Mouse (Mus musculus) testis, adult 2 months (tissue): Measurements from ENCODE around the gene Tmem88. TPM values are rescaled to one million over a fixed set of nuclear protein-coding genes. Genes with fewer than 3 reads are reported as not detected.

ENCODE experiments used
- H3K27ac ChIP-seq: fragments of 200-500 bp; 2 replicates; pipeline ENCODE4 v1.5.1; 2012; ENCODE audit warnings: low read depth, low read length; ENCODE audit not compliant: control insufficient read depth, insufficient read depth
- H3K27me3 ChIP-seq: fragments of 200-500 bp; 2 replicates; pipeline ENCODE4 v1.6.1; 2012; ENCODE audit warnings: mild to moderate bottlenecking, low read length, moderate library complexity; ENCODE audit not compliant: control insufficient read depth, insufficient read depth
- H3K36me3 ChIP-seq: fragments of 200-500 bp; 2 replicates; pipeline ENCODE4 v1.6.1; 2012; ENCODE audit warnings: mild to moderate bottlenecking, low read length; ENCODE audit not compliant: control insufficient read depth, insufficient read depth
- H3K4me1 ChIP-seq: fragments of 200-500 bp; 2 replicates; pipeline ENCODE4 v1.6.1; 2012; ENCODE audit warnings: low read length; ENCODE audit not compliant: control insufficient read depth, insufficient read depth
- H3K4me3 ChIP-seq: fragments of 200-500 bp; 2 replicates; pipeline ENCODE4 v1.5.1; 2012; ENCODE audit warnings: low read depth, mild to moderate bottlenecking, low read length, moderate library complexity, mixed read lengths; ENCODE audit not compliant: control insufficient read depth
- CTCF ChIP-seq: fragments of 200-500 bp; IDR thresholded peaks from 2 replicates; pipeline ENCODE4 v1.5.1; 2012; ENCODE audit warnings: low read depth, mild to moderate bottlenecking, inconsistent platforms, low read length, moderate library complexity; ENCODE audit not compliant: control insufficient read depth, insufficient read depth, insufficient replicate concordance
- POLR2A ChIP-seq: fragments of 200-500 bp; IDR thresholded peaks from 2 replicates; pipeline ENCODE4 v1.6.1; 2012; ENCODE audit warnings: low read depth, mild to moderate bottlenecking, inconsistent platforms, low read length, moderate library complexity; ENCODE audit not compliant: control insufficient read depth
- polyA plus RNA-seq: library from polyadenylated mRNA; depleted of rRNA; stranded (reverse); fragments of >200 nt; gene quantifications from 2 replicates; pipeline ENCODE4 v1.2.3, GENCODE M21; 2012; rRNA removed

Gene Tmem88
- polyA plus RNA-seq = 2.0 and 2.4 TPM in 2 replicates

DNA sequence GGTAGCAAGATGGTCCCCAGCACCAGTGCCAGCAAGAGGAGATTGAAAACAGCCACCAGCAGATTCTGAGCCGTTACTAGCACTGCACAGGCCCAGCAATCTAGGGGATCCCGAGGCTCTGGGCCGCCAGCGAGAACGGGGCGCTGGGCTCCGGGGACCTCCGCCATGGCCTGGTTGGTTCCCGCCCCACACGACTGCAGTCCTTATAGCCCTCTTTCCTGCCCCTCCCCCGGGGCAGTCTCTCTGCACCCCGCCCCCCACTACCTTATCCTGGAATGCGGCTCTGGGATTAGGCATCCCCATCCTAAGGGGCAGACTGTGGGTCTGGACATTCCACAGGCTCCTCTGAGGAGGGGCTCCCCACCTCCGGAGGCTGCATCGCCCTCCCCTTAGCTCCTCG is at the start of gene Tmem88:
Tmem88 (minus strand) TSS at position 176 of the 400 bp plus-strand sequence.
- Histone ChIP-seq H3K4me3 (peak within 1 kb of the TSS; percentile 91), H3K27ac (peak within 1 kb of the TSS; percentile 75), H3K36me3 (no peaks in the 10 kb centered on the region; the same call in 1 of the 2 replicates), H3K27me3 (no peaks in the 10 kb centered on the region), H3K4me1 (peaks cover 32% of the 10 kb centered on the region)
- TF ChIP-seq POLR2A (no peak), CTCF (no peak)

- no peaks in the 10 kb centered on the region; the same call in 1 of the 2 replicates for H3K36me3 ChIP-seq
- H3K27ac ChIP-seq = no peak overlapping the region
- H3K4me1 ChIP-seq = no peaks in the 10 kb centered on the region
- TF ChIP-seq POLR2A = no peak
- TF ChIP-seq CTCF = no peak
- H3K27me3 ChIP-seq = no peaks in the 10 kb centered on the region
- no peak overlapping the region for H3K4me3 ChIP-seq
Measured at GRCm38 (mm10) chr11:69447299-69447698, 49.3 kb upstream of the Tmem88 start.

GRCm38 (mm10) chr11:69443328-69443727 is 45.3 kb upstream of the Tmem88 start:
- TF ChIP-seq CTCF (no peak), POLR2A (no peak)
- Histone ChIP-seq H3K4me1 (no peaks in the 10 kb centered on the region), H3K4me3 (no peak overlapping the region), H3K27ac (no peak overlapping the region), H3K27me3 (no peaks in the 10 kb centered on the region), H3K36me3 (no peaks in the 10 kb centered on the region; the same call in 1 of the 2 replicates)

DNA sequence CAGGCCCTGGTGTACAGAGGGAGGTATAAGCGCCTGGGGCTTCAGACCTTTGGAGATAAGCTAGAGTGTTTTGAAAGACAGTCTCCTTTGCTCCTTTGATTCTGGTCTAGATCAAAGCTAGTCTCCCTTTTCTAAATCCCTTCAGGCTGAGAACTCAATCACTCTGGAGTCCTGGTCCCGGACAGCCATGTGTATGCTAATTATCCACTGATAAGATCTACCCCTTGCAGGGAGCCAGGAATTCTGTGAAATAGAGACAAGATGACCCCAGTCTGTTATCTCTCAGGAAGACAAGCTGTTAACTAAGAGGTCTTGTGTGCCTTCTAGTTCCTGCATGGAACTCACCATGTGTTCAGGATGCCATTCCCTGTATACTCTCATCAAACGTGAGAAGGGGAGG is 39.3 kb upstream of the Tmem88 start:
- H3K27me3 ChIP-seq = no peaks in the 10 kb centered on the region
- H3K36me3 ChIP-seq = no peaks in the 10 kb centered on the region; the same call in 1 of the 2 replicates
- no peak overlapping the region for H3K4me3 ChIP-seq
- H3K4me1 ChIP-seq = no peaks in the 10 kb centered on the region
- H3K27ac ChIP-seq = no peak overlapping the region
- TF ChIP-seq POLR2A = no peak
- TF ChIP-seq CTCF = no peak

GRCm38 (mm10) chr11:69433189-69433588 is 35.2 kb upstream of the Tmem88 start:
- Histone ChIP-seq H3K4me1 (no peaks in the 10 kb centered on the region), H3K36me3 (no peaks in the 10 kb centered on the region; the same call in 1 of the 2 replicates), H3K27me3 (no peaks in the 10 kb centered on the region), H3K27ac (peak overlapping the region; percentile 37; the same call in 1 of the 2 replicates), H3K4me3 (no peak overlapping the region)
- no peak for TF ChIP-seq POLR2A
- no peak for TF ChIP-seq CTCF

DNA sequence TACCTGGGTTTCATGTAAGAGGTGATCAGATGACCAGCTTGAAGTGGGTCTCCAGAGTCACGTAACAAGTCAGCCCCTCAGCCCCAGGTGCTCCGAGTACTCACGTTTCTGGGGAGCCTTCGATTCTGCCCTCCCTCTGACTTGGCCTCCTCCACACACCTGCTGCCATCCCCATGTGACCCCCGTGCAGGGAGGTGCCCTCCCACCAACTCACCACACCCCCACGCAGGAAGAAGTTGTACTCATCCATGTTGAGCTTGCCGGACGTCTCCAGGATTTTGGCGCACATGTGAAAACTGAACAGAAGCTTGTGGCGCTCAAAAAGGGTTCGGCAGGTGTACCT is 34.6 kb upstream of the Tmem88 start:
- peak overlapping the region; percentile 52; the same call in 1 of the 2 replicates for H3K27ac ChIP-seq
- H3K4me3 ChIP-seq = no peak overlapping the region
- H3K27me3 ChIP-seq = no peaks in the 10 kb centered on the region
- no peaks in the 10 kb centered on the region for H3K4me1 ChIP-seq
- no peaks in the 10 kb centered on the region; the same call in 1 of the 2 replicates for H3K36me3 ChIP-seq
- TF ChIP-seq POLR2A (no peak), CTCF (no peak)

DNA sequence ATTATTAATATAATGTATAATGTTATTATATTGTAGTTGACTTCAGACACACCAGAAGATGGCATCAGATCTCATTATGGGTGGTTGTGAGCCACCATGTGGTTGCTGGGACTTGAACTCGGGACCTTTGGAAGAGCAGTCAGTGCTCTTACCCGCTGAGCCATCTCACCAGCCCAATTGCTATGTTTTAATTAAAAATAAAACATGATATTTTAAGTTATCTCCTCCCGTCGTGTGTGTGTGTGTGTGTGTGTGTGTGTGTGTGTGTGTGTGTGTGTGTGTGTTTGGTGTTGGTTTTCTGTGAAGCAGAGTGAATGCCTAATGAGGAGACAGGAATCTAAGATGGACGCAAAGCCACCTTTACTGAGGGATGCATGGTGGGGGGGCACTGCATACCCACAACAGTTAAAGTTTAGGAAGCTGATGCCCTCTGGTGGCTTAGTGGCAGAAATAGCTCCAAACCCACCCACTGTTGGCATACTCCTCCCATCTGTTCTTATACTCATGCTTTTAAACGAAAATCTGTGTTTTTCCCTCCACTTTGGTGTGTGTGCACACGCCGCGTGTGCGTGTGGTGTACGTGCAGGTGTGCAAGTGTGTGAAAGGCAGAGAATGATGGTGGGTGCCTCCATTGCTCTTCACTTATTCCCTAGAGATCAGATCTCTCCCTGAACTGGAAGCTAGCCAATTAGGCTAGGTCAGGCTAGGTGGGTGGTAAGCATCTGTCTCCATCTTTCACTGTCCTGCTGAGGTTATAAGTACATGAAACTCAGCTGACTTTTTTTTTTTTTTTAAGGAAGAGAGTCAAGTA is 34.0 kb upstream of the Tmem88 start:
- TF ChIP-seq CTCF (peak; percentile 22; the same call in 1 of the 2 replicates), POLR2A (no peak)
- no peaks in the 10 kb centered on the region; the same call in 1 of the 2 replicates for H3K36me3 ChIP-seq
- H3K27me3 ChIP-seq = no peaks in the 10 kb centered on the region
- H3K27ac ChIP-seq = peak overlapping the region; percentile 41; the same call in 1 of the 2 replicates
- no peaks in the 10 kb centered on the region for H3K4me1 ChIP-seq
- no peak overlapping the region for H3K4me3 ChIP-seq
